8 mouse cellular contexts compared by ENCODE assay signal in genomic region chr4:22367368-22367767, GRCm38 (mm10). TPM values are rescaled to one million over a fixed set of nuclear protein-coding genes. Genes with fewer than 3 reads are reported as not detected.
A peak's percentile ranks its signal among the peaks of the same experiment; 100 is the strongest.
DNase-seq lines count a peak whose midpoint lies in the region; ATAC-seq and TF ChIP-seq lines count a peak whose summit lies in the region.
"Had no signal": no experiment of that assay in that cellular context is flagged by ENCODE, and none has a peak within 500 bp of the region (broad histone marks: within the 10 kb centered on the region; RNA-seq: fewer than 3 reads in every experiment).

No protein-coding gene starts in this region.

- H3K9ac ChIP-seq in kidney, embryonic 16.5 days (replicated peaks; ENCODE audit: low read length) = no peak overlapping the region
- H3K9ac ChIP-seq in kidney, embryonic 15.5 days = no peak overlapping the region
- H3K9ac ChIP-seq: embryonic facial prominence, embryonic 15.5 days had no signal

- H3K27me3 ChIP-seq in kidney, embryonic 16.5 days (ENCODE audit: insufficient read depth, low read length) = no peaks in the 10 kb centered on the region
- H3K27me3 ChIP-seq in kidney, embryonic 15.5 days = no peaks in the 10 kb centered on the region
- H3K27me3 ChIP-seq in E14TG2a.4 (ENCODE audit: insufficient read depth, low read length) = no peaks in the 10 kb centered on the region
- H3K27me3 ChIP-seq: embryonic facial prominence, embryonic 15.5 days had no signal

- peak; percentile 54; the same call in 1 of the 2 replicates for ATAC-seq in kidney, embryonic 16.5 days (ENCODE audit: low FRiP score, low TSS enrichment)
- ATAC-seq in kidney, embryonic 15.5 days (replicated peaks; ENCODE audit: low FRiP score) = no peak; the same call in 1 of the 2 replicates
- peak; percentile 61 for ATAC-seq in megakaryocyte progenitor cell, adult 5-6 weeks (replicated peaks; ENCODE audit: poor library complexity)
- no peak for ATAC-seq in erythroblast, adult 5-6 weeks (replicated peaks; ENCODE audit: low FRiP score, poor library complexity, severe bottlenecking)

- no peaks in the 10 kb centered on the region for H3K9me3 ChIP-seq in kidney, embryonic 16.5 days (ENCODE audit: low read length)
- H3K9me3 ChIP-seq in kidney, embryonic 15.5 days (replicated peaks) = no peaks in the 10 kb centered on the region
- H3K9me3 ChIP-seq in E14TG2a.4 (ENCODE audit: low read length) = no peaks in the 10 kb centered on the region
- H3K9me3 ChIP-seq: embryonic facial prominence, embryonic 15.5 days had no signal

- no peak overlapping the region for H3K4me2 ChIP-seq in kidney, embryonic 16.5 days (replicated peaks; ENCODE audit: low read depth, low read length)
- H3K4me2 ChIP-seq in kidney, embryonic 15.5 days = no peak overlapping the region
- H3K4me2 ChIP-seq: embryonic facial prominence, embryonic 15.5 days had no signal

- H3K4me3 ChIP-seq in kidney, embryonic 16.5 days (ENCODE audit: low read length) = no peak overlapping the region
- no peak overlapping the region for H3K4me3 ChIP-seq in kidney, embryonic 15.5 days (replicated peaks)
- no peak overlapping the region for H3K4me3 ChIP-seq in E14TG2a.4 (replicated peaks; ENCODE audit: low read length)
- H3K4me3 ChIP-seq: embryonic facial prominence, embryonic 15.5 days had no signal

- peak; percentile 60 for DNase-seq in R1 (ENCODE audit: low read depth, low spot score)
- DNase-seq in right cerebral cortex, adult 18-20 months = no peak

- H3K4me1 ChIP-seq in kidney, embryonic 16.5 days (ENCODE audit: insufficient read depth, low read length) = no peaks in the 10 kb centered on the region
- H3K4me1 ChIP-seq in kidney, embryonic 15.5 days = no peaks in the 10 kb centered on the region
- H3K4me1 ChIP-seq in E14TG2a.4 (replicated peaks; ENCODE audit: low read depth, low read length) = peaks cover 6% of the 10 kb centered on the region; the same call in 1 of the 2 replicates
- H3K4me1 ChIP-seq: embryonic facial prominence, embryonic 15.5 days had no signal

- 56% methylated on average over 5 of the region's 5 CpGs for WGBS in kidney, embryonic 16.5 days
- 59% methylated on average over 5 of the region's 5 CpGs for WGBS in kidney, embryonic 15.5 days

- TF ChIP-seq CTCF in E14TG2a.4 (conservative IDR thresholded peaks at IDR 0.05; ENCODE audit: low read length) = peak; percentile 16; the same call in 1 of the 2 replicates

- H3K36me3 ChIP-seq in kidney, embryonic 16.5 days (ENCODE audit: insufficient read depth, low read length) = no peaks in the 10 kb centered on the region
- H3K36me3 ChIP-seq in kidney, embryonic 15.5 days = no peaks in the 10 kb centered on the region
- H3K36me3 ChIP-seq in E14TG2a.4 (ENCODE audit: insufficient read depth, low read length) = no peaks in the 10 kb centered on the region; the same call in 1 of the 2 replicates
- H3K36me3 ChIP-seq: embryonic facial prominence, embryonic 15.5 days had no signal

- H3K27ac ChIP-seq in kidney, embryonic 16.5 days (ENCODE audit: low read length) = no peak overlapping the region
- H3K27ac ChIP-seq in kidney, embryonic 15.5 days = no peak overlapping the region
- H3K27ac ChIP-seq: embryonic facial prominence, embryonic 15.5 days had no signal

RNA-seq across cellular contexts. Expression of gene Fbxl4, which starts 10.0 kb away (rescaled TPM):
- 14.1 and 14.5 TPM in 2 replicates for polyA plus RNA-seq in kidney, embryonic 16.5 days (2015; fragmentation: Nextera tagmentation; extraction: Ambion mirVana)
- polyA plus RNA-seq in kidney, embryonic 15.5 days (2015; fragmentation: Nextera tagmentation; extraction: Ambion mirVana) = 11.1 and 12.2 TPM in 2 replicates
- total RNA-seq in megakaryocyte progenitor cell, adult 5-6 weeks (2015) = 9.7 and 14.8 TPM in 2 replicates
- total RNA-seq in megakaryocyte progenitor cell, adult 5-6 weeks (2017) = 4.4 and 8.0 TPM in 2 replicates
- 0.63 and 0.96 TPM in 2 replicates for total RNA-seq in erythroblast, adult 5-6 weeks (2015; ENCODE audit: low replicate concordance)
- 2.0 and 2.8 TPM in 2 replicates for total RNA-seq in erythroblast, adult 5-6 weeks (2017; ENCODE audit: low replicate concordance)

Comparison
In these comparisons a context has a peak if more than half of its experiments do, and no peak if none do; other contexts are left out.
1. ATAC-seq: peak in kidney, embryonic 16.5 days (single experiment) and megakaryocyte progenitor cell, adult 5-6 weeks (single experiment); none in kidney, embryonic 15.5 days (single experiment) and erythroblast, adult 5-6 weeks (single experiment).